Mouse (Mus musculus) ES-E14 (cell line): Measurements from ENCODE around the gene Lsm2. TPM values are rescaled to one million over a fixed set of nuclear protein-coding genes. Genes with fewer than 3 reads are reported as not detected.
"Not testable (repeated sequence)": the region's sequence is repeated elsewhere in the genome, so short reads cannot be mapped to it uniquely, and the experiment has no call there.

ENCODE experiments used
- DNase-seq: peaks from one replicate; pipeline ENCODE4 v3.0.0-alpha.2; 2013; ENCODE audit warnings: low read depth, low spot score
- H3K27ac ChIP-seq: 2 replicates; pipeline ENCODE4 v1.5.1; 2012; ENCODE audit warnings: low read depth, mild to moderate bottlenecking, low read length, moderate library complexity, mixed read lengths; ENCODE audit not compliant: poor library complexity, insufficient read depth, severe bottlenecking
- H3K36me3 ChIP-seq: 2 replicates; pipeline ENCODE4 v1.6.1; 2012; ENCODE audit warnings: mild to moderate bottlenecking, low read length, moderate library complexity, mixed read lengths; ENCODE audit not compliant: control insufficient read depth, poor library complexity, insufficient read depth, severe bottlenecking
- H3K4me1 ChIP-seq, 2 experiments: fragments of 150-350 bp in 1 of 2; sonication (generic) in 1 of 2; 2 replicates each; pipeline ENCODE4 v1.6.1; 2012; ENCODE audit warnings: low read length in 2 of 2, mild to moderate bottlenecking in 1 of 2, mixed read lengths in 1 of 2; ENCODE audit not compliant: control insufficient read depth in 2 of 2, insufficient read depth in 2 of 2, poor library complexity in 1 of 2
- H3K4me3 ChIP-seq, 2 experiments: fragments of 150-350 bp in 1 of 2; sonication (generic) in 1 of 2; 2 replicates each; pipeline ENCODE4 v1.5.1; 2012; ENCODE audit warnings: low read length in 2 of 2, low read depth in 1 of 2, mild to moderate bottlenecking in 1 of 2, mixed read lengths in 1 of 2; ENCODE audit not compliant: insufficient read depth in 1 of 2, poor library complexity in 1 of 2, severe bottlenecking in 1 of 2
- H3K9ac ChIP-seq: 2 replicates; pipeline ENCODE4 v1.6.1; 2012; ENCODE audit warnings: low read depth, mild to moderate bottlenecking, low read length, mixed read lengths; ENCODE audit not compliant: poor library complexity, insufficient read depth, severe bottlenecking
- H3K9me3 ChIP-seq: fragments of 150-350 bp; sonication (generic); 2 replicates; pipeline ENCODE4 v1.6.1; 2012; ENCODE audit warnings: low read depth, mild to moderate bottlenecking, low read length; ENCODE audit not compliant: control insufficient read depth, insufficient read depth
- CHD2 ChIP-seq: IDR thresholded peaks from 2 replicates; pipeline ENCODE4 v1.6.1; 2014; ENCODE audit warnings: mild to moderate bottlenecking, low read depth, low read length, inconsistent platforms
- HCFC1 ChIP-seq: IDR thresholded peaks from 2 replicates; pipeline ENCODE4 v1.6.1; 2012; ENCODE audit warnings: low read length, inconsistent platforms, borderline replicate concordance; ENCODE audit not compliant: insufficient read depth
- MAFK ChIP-seq: IDR thresholded peaks from 2 replicates; pipeline ENCODE4 v1.6.1; 2014; ENCODE audit warnings: mild to moderate bottlenecking, low read depth, low read length, inconsistent platforms; ENCODE audit not compliant: insufficient read depth
- ZC3H11A ChIP-seq: IDR thresholded peaks from 2 replicates; pipeline ENCODE4 v1.6.1; 2012; ENCODE audit warnings: low read depth, mild to moderate bottlenecking, inconsistent platforms, low read length, borderline replicate concordance
- ZNF384 ChIP-seq: IDR thresholded peaks from 2 replicates; pipeline ENCODE4 v1.6.1; 2012; ENCODE audit warnings: low read depth, low read length, inconsistent platforms
- in situ Hi-C, 2 experiments: fragments of 600-800 bp; cut with MboI; formaldehyde crosslinking; loops; one replicate each; pipeline ENCODE4 v1.15.1; 2025; ENCODE audit warnings: low sequenced_read_pairs in 2 of 2, inconsistent platforms in 1 of 2; ENCODE audit not compliant: unreplicated experiment in 2 of 2
- total RNA-seq: library from RNA; depleted of rRNA; stranded (reverse); fragments of 300-350 nt; gene quantifications from 2 replicates; pipeline ENCODE4 v1.2.3, GENCODE M21; 2012

Lsm2 gene
- total RNA-seq, 1 experiment, result 64.4 TPM

DNA sequence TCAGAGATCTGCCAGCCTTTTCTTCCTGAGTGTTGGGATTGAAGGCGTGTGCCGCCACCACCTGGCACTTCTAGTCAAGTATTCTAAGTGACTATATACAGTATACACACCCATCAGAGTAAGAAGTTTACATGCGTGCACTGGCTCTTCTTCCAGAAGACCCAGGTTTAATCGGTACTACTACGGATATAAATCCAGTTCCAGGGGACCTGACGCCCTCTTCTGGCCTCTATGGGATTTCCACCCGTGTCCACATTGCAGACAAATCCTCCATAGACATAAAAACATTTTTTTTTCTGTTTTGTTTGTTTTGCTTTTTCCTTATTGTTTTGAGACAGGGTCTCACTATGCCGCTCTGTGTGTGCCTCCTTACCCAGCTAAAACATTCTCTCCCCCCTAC lies 34.1 kb upstream of the Lsm2 start:
- in situ Hi-C loops, result no loop called here

GRCm38 (mm10) chr17:34948721-34949552 lies 32.7 kb upstream of the Lsm2 start:
- peak; percentile 34; the same call in 1 of the 2 replicates for TF ChIP-seq ZNF384
- in situ Hi-C loops, DNase-seq, H3K4me3 ChIP-seq, H3K4me1 ChIP-seq, H3K9me3 ChIP-seq: not testable (repeated sequence)
- H3K27ac ChIP-seq, result peak overlapping the region; percentile 12
- H3K36me3 ChIP-seq, result peaks cover 27% of the 10 kb centered on the region
- H3K9ac ChIP-seq, result 0 out of 2 replicates have a peak overlapping the region, but pooled peaks have one; percentile 100

More for the DNA sequence above, 34.1 kb upstream of the Lsm2 start:
- no peaks in the 10 kb centered on the region for H3K4me1 ChIP-seq
- DNase-seq, result no peak
- no peaks in the 10 kb centered on the region for H3K9me3 ChIP-seq
- H3K36me3 ChIP-seq, result peaks cover 27% of the 10 kb centered on the region
- TF ChIP-seq ZNF384 (no peak), ZC3H11A (no peak), MAFK (no peak), HCFC1 (no peak), CHD2 (no peak; the same call in 1 of the 2 replicates)
- no peak overlapping the region for H3K27ac ChIP-seq
- H3K9ac ChIP-seq, result no peak overlapping the region
- no peak overlapping the region for H3K4me3 ChIP-seq

DNA sequence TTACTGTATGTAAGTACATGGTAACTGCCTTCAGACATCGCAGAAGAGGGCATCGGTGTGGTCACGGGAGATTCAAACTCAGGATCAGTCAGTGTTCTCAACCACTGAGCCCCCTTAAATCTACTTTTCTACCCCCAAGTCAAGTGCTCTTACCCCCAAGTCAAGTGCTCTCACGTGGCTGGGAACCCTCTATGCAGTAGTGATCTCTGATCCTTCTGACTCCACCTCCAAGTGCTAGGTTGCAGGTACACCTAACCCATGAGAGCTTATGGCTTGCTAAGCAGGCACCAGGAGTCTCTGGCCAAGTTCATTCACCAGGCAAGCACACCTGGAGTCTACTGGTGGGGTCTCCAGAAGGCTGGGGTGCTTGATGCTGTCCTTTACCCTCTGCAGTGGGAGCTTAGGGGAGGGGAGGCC lies 32.1 kb upstream of the Lsm2 start:
- Histone ChIP-seq H3K9ac (peak overlapping the region; percentile 100; the same call in 1 of the 2 replicates), H3K4me3 (peak overlapping the region in 1 of 2 experiments; percentile 97; a peak in 1 of 4 replicates)
- in situ Hi-C loops, result no loop called here

DNA sequence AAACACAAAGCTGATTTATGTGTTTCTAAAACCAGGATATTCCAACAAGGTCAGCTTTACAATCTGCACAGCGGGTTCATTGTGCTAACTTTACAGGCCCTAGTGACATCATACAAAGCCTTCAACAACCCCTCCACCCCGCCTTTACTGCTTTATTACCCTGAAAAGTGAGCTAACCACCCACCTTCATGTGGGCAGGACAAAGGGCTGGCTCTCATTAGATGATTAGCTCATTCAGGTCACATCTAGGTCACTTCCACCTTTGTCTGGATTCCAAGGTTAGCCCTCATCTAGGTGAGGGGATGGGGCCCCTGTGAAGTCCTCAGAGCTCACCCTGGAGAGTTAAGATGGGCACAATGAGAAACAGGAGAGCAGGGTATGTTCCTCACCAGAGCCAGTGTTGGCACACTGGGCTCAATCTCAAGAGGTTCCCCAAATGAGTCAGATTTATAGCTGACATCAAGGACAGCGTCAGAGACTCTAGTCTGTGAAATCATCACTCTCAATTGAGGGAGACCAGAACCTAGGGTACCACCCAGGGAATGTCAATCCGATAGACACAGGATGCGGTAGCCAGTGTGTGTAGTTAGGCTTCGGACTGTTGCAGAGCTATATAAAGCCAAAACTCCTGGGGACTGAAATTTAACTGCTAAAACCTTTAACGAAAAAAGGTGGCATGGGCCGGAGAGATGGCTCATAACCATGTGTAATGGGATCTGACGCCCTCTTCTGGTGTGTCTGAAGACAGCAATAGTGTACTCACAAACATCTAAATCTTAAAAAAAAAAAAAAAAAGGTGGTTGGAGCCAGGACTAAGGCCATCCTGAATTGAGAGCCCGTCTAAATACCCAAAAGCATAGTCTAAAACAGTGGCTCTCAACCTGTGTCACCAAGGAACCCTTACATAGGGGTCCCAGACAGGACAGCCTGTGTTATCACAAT lies 30.9 kb upstream of the Lsm2 start:
- peak overlapping the region; percentile 96 for H3K27ac ChIP-seq
- H3K9ac ChIP-seq, result peak overlapping the region; percentile 100
- H3K36me3 ChIP-seq, result peaks cover 27% of the 10 kb centered on the region
- DNase-seq, result no peak
- H3K4me1 ChIP-seq, result no peaks in the 10 kb centered on the region
- in situ Hi-C loops, result no loop called here
- peak overlapping the region; percentile 75 to 97 for H3K4me3 ChIP-seq
- H3K9me3 ChIP-seq, result no peaks in the 10 kb centered on the region
- TF ChIP-seq MAFK (no peak), ZNF384 (peak; percentile 65; the same call in 1 of the 2 replicates), ZC3H11A (no peak)

More for the DNA sequence above, 32.1 kb upstream of the Lsm2 start:
- H3K27ac ChIP-seq, result peak overlapping the region; percentile 12
- TF ChIP-seq MAFK (no peak), CHD2 (0 out of 2 replicates have a peak, but pooled peaks have one; percentile 7)
- no peak for DNase-seq
- H3K9me3 ChIP-seq, result no peaks in the 10 kb centered on the region
- no peaks in the 10 kb centered on the region for H3K4me1 ChIP-seq
- H3K36me3 ChIP-seq, result peaks cover 27% of the 10 kb centered on the region
